Mouse (Mus musculus): ENCODE data around the gene Bcas3.

Bcas3 gene

GRCm38 (mm10) chr11:85625206-85625605, 272.2 kb downstream of the Bcas3 start:
- DNase-seq = no peak

- no peak for DNase-seq
Observed at GRCm38 (mm10) chr11:85626846-85627245, 273.9 kb downstream of the Bcas3 start.

- DNase-seq = no peak
Observed at GRCm38 (mm10) chr11:85627405-85627804, 274.4 kb downstream of the Bcas3 start.

GRCm38 (mm10) chr11:85628303-85629063, 275.5 kb downstream of the Bcas3 start:
- no peak for DNase-seq

GRCm38 (mm10) chr11:85632568-85632981, 279.6 kb downstream of the Bcas3 start:
- DNase-seq = no peak

- DNase-seq = no peak
Observed at GRCm38 (mm10) chr11:85638696-85639495, 285.9 kb downstream of the Bcas3 start.

- DNase-seq = no peak
Observed at GRCm38 (mm10) chr11:85640659-85641058, 287.7 kb downstream of the Bcas3 start.

GRCm38 (mm10) chr11:85641486-85641885, 288.5 kb downstream of the Bcas3 start:
- no peak for DNase-seq

- no peak for DNase-seq
Observed at GRCm38 (mm10) chr11:85642591-85642990, 289.6 kb downstream of the Bcas3 start.

- DNase-seq = no peak
Observed at GRCm38 (mm10) chr11:85643025-85643424, 290.1 kb downstream of the Bcas3 start.

- no peak for DNase-seq
Observed at GRCm38 (mm10) chr11:85643479-85644000, 290.6 kb downstream of the Bcas3 start.

- DNase-seq = no peak
Observed at GRCm38 (mm10) chr11:85644027-85644747, 291.2 kb downstream of the Bcas3 start.

- DNase-seq = no peak
Observed at GRCm38 (mm10) chr11:85644748-85645060, 291.7 kb downstream of the Bcas3 start.

- no peak for DNase-seq
Observed at GRCm38 (mm10) chr11:85645152-85645835, 292.3 kb downstream of the Bcas3 start.

- DNase-seq = no peak
Observed at GRCm38 (mm10) chr11:85648893-85649292, 295.9 kb downstream of the Bcas3 start.

- DNase-seq = no peak
Observed at GRCm38 (mm10) chr11:85649373-85649772, 296.4 kb downstream of the Bcas3 start.

- DNase-seq = no peak
Observed at GRCm38 (mm10) chr11:85657471-85657870, 304.5 kb downstream of the Bcas3 start.

- no peak for DNase-seq
Observed at GRCm38 (mm10) chr11:85660304-85660703, 307.3 kb downstream of the Bcas3 start.

GRCm38 (mm10) chr11:85667176-85667575, 314.2 kb downstream of the Bcas3 start:
- no peak for DNase-seq

- no peak for DNase-seq
Observed at GRCm38 (mm10) chr11:85667741-85668140, 314.8 kb downstream of the Bcas3 start.

- no peak for DNase-seq
Observed at GRCm38 (mm10) chr11:85672881-85673475, 320.0 kb downstream of the Bcas3 start.

GRCm38 (mm10) chr11:85675244-85675643, 322.3 kb downstream of the Bcas3 start:
- no peak for DNase-seq

All from cerebellum, postnatal 36 days (tissue).